Mouse (Mus musculus): ENCODE measurements around the gene Myo15b. TPM values are rescaled to one million over a fixed set of nuclear protein-coding genes. Genes with fewer than 3 reads are reported as not detected.

The Myo15b gene
- total RNA-seq, 2 experiments from 2014 or later, result 0.20 TPM; not detected in 1

Other genes with a start within 250 kb of the Myo15b start
- gene Mif4gd, start 245.4 kb upstream of the Myo15b start, total RNA-seq (2021), result 10 to 100 TPM; 21.0 to 21.2 TPM
- gene Slc25a19, start 230.1 kb upstream of the Myo15b start, total RNA-seq (2021), result 10 to 100 TPM; 64.0 to 66.0 TPM
- 100 to 1,000 TPM; 181 to 192 TPM for gene Grb2, start 149.8 kb upstream of the Myo15b start, total RNA-seq (2021)
- gene Tmem94, start 93.0 kb upstream of the Myo15b start, total RNA-seq (2021), result 10 to 100 TPM; 49.6 to 50.1 TPM
- 10 to 100 TPM; 19.5 to 19.6 TPM for gene Caskin2, start 44.8 kb upstream of the Myo15b start, total RNA-seq (2021)
- gene Tsen54, start 43.7 kb upstream of the Myo15b start, total RNA-seq (2021), result 10 to 100 TPM; 12.0 to 12.7 TPM
- 1 to 10 TPM; 1.2 to 2.4 TPM for gene Llgl2, start 34.4 kb upstream of the Myo15b start, total RNA-seq (2021)
- gene Smim5, start 41.6 kb downstream of the Myo15b start, total RNA-seq (2021), result under 1 TPM in 1 of 2 experiments, not detected in 1; 0.72 TPM
- gene Smim6, start 53.6 kb downstream of the Myo15b start, total RNA-seq (2021), result not detected
- gene Sap30bp, start 74.9 kb downstream of the Myo15b start, total RNA-seq (2021), result 10 to 100 TPM; 52.2 to 58.2 TPM
- gene Recql5, start 75.1 kb downstream of the Myo15b start, total RNA-seq (2021), result 10 to 100 TPM; 30.4 to 35.1 TPM
- 1 to 10 TPM; 8.2 to 9.7 TPM for gene Itgb4, start 116.3 kb downstream of the Myo15b start, total RNA-seq (2021)
- gene Galk1, start 154.3 kb downstream of the Myo15b start, total RNA-seq (2021), result 10 to 100 TPM; 13.4 to 14.2 TPM
- 100 to 1,000 TPM; 263 to 275 TPM for gene H3f3b, start 169.6 kb downstream of the Myo15b start, total RNA-seq (2021)
- 10 to 100 TPM; 19.4 to 21.9 TPM for gene Unk, start 171.9 kb downstream of the Myo15b start, total RNA-seq (2021)
- 1 to 10 TPM; 1.9 to 2.4 TPM for gene Unc13d, start 219.6 kb downstream of the Myo15b start, total RNA-seq (2021)
- 100 to 1,000 TPM; 402 to 404 TPM for gene Wbp2, start 228.6 kb downstream of the Myo15b start, total RNA-seq (2021)